Mouse (Mus musculus) limb, embryonic 11.5 days (tissue): ENCODE measurements around the gene Tent5c. TPM values are rescaled to one million over a fixed set of nuclear protein-coding genes. Genes with fewer than 3 reads are reported as not detected.
A peak's percentile ranks its signal among the peaks of the same experiment; 100 is the strongest.
"Not testable (repeated sequence)": the region's sequence is repeated elsewhere in the genome, so short reads cannot be mapped to it uniquely, and the experiment has no call there.

Experiments used
- ATAC-seq: fragments of 200-750 bp; cut with Nextera tagmentation; 2 replicates; pipeline ENCODE4 v1.8.0; 2017; ENCODE audit warnings: low read depth; ENCODE audit not compliant: insufficient number of reproducible peaks, low FRiP score, low TSS enrichment
- DNase-seq: peaks from one replicate; pipeline ENCODE4 v3.0.0-alpha.2; 2015; ENCODE audit warnings: low spot score
- H3K27ac ChIP-seq: fragments of 300-500 bp; sonication (generic); replicated peaks from 2 replicates; pipeline ENCODE4 v1.5.1; 2014; ENCODE audit warnings: low read depth, mild to moderate bottlenecking, low read length
- H3K27me3 ChIP-seq: fragments of 300-500 bp; sonication (generic); 2 replicates; pipeline ENCODE4 v1.6.1; 2014; ENCODE audit warnings: mild to moderate bottlenecking, low read length, mixed read lengths; ENCODE audit not compliant: control insufficient read depth, insufficient read depth
- H3K36me3 ChIP-seq: fragments of 300-500 bp; sonication (generic); 2 replicates; pipeline ENCODE4 v1.6.1; 2014; ENCODE audit warnings: mild to moderate bottlenecking, low read length, moderate library complexity, mixed read lengths; ENCODE audit not compliant: control insufficient read depth, insufficient read depth
- H3K4me1 ChIP-seq: fragments of 300-500 bp; sonication (generic); 2 replicates; pipeline ENCODE4 v1.6.1; 2014; ENCODE audit warnings: low read length, mixed read lengths; ENCODE audit not compliant: control insufficient read depth, insufficient read depth
- H3K4me2 ChIP-seq: fragments of 300-500 bp; sonication (generic); 2 replicates; pipeline ENCODE4 v1.6.1; 2014; ENCODE audit warnings: low read depth, mild to moderate bottlenecking, moderate library complexity; ENCODE audit not compliant: severe bottlenecking
- H3K4me3 ChIP-seq: fragments of 300-500 bp; sonication (generic); 2 replicates; pipeline ENCODE4 v1.5.1; 2014; ENCODE audit warnings: low read depth, low read length
- H3K9ac ChIP-seq: fragments of 300-500 bp; sonication (generic); 2 replicates; pipeline ENCODE4 v1.6.1; 2014; ENCODE audit warnings: mild to moderate bottlenecking, low read length
- H3K9me3 ChIP-seq: fragments of 300-500 bp; sonication (generic); 2 replicates; pipeline ENCODE4 v1.6.1; 2016; ENCODE audit warnings: low read length; ENCODE audit not compliant: control insufficient read depth
- WGBS: fragments of 180-500 bp; shearing (Covaris S2); extraction: QIAGEN DNeasy Blood & Tissue Kit; methylation state at CpG from one replicate; pipeline ENCODE4 v1.1.7; 2014; 5-methylcytosine and 5-hydroxymethylcytosine counted together
- polyA plus RNA-seq: library from polyadenylated mRNA; unstranded; fragments of >200 nt; fragmentation: Nextera tagmentation; extraction: Ambion mirVana; gene quantifications from 2 replicates; pipeline ENCODE4 v1.2.1, GENCODE M21; 2014

Gene Tent5c
- polyA plus RNA-seq, 1 experiment from 2014 or later: 2.7 TPM

- DNase-seq (peak; percentile 50), ATAC-seq (no peak)
- no peaks in the 10 kb centered on the region for H3K4me1 ChIP-seq
- H3K4me2 ChIP-seq: no peak overlapping the region
- no peak overlapping the region for H3K4me3 ChIP-seq
- no peaks in the 10 kb centered on the region for H3K36me3 ChIP-seq
- no peaks in the 10 kb centered on the region for H3K27me3 ChIP-seq
- H3K27ac ChIP-seq: no peak overlapping the region
- H3K9ac ChIP-seq: no peak overlapping the region
- WGBS: 72% methylated on average over 10 of the region's 10 CpGs
- H3K9me3 ChIP-seq: no peaks in the 10 kb centered on the region
Observed at GRCm38 (mm10) chr3:100422392-100423167, 66.5 kb downstream of the Tent5c start.

- no peak for DNase-seq
- no peak overlapping the region for H3K4me3 ChIP-seq
- H3K36me3 ChIP-seq: no peaks in the 10 kb centered on the region
- no peak overlapping the region for H3K4me2 ChIP-seq
- WGBS: 88% methylated on average over 6 of the region's 6 CpGs
- ATAC-seq: no peak
- H3K27ac ChIP-seq: no peak overlapping the region
- H3K9me3 ChIP-seq: no peaks in the 10 kb centered on the region
- no peaks in the 10 kb centered on the region for H3K4me1 ChIP-seq
- H3K27me3 ChIP-seq: no peaks in the 10 kb centered on the region
- H3K9ac ChIP-seq: no peak overlapping the region
Observed at GRCm38 (mm10) chr3:100421354-100421753, 67.8 kb downstream of the Tent5c start.

GRCm38 (mm10) chr3:100420691-100421056 lies 68.5 kb downstream of the Tent5c start:
- Histone ChIP-seq H3K4me3 (no peak overlapping the region), H3K9ac (no peak overlapping the region), H3K9me3 (no peaks in the 10 kb centered on the region), H3K4me2 (no peak overlapping the region), H3K27me3 (no peaks in the 10 kb centered on the region), H3K36me3 (no peaks in the 10 kb centered on the region), H3K4me1 (no peaks in the 10 kb centered on the region), H3K27ac (no peak overlapping the region)
- WGBS: 70% methylated on average over 5 of the region's 5 CpGs
- DNase-seq (no peak), ATAC-seq (no peak)

- Histone ChIP-seq H3K4me1 (no peaks in the 10 kb centered on the region), H3K27me3 (no peaks in the 10 kb centered on the region), H3K4me3 (no peak overlapping the region), H3K9me3 (no peaks in the 10 kb centered on the region), H3K27ac (no peak overlapping the region), H3K36me3 (no peaks in the 10 kb centered on the region), H3K9ac (no peak overlapping the region), H3K4me2 (no peak overlapping the region)
- DNase-seq (no peak), ATAC-seq (no peak)
- 86% methylated on average over 10 of the region's 10 CpGs for WGBS
Observed at GRCm38 (mm10) chr3:100419962-100420690, 69.0 kb downstream of the Tent5c start.

- Histone ChIP-seq H3K36me3 (no peaks in the 10 kb centered on the region), H3K9ac (no peak overlapping the region), H3K27ac (no peak overlapping the region), H3K4me3 (no peak overlapping the region), H3K4me1 (no peaks in the 10 kb centered on the region), H3K27me3 (no peaks in the 10 kb centered on the region), H3K9me3 (no peaks in the 10 kb centered on the region), H3K4me2 (no peak overlapping the region)
- WGBS: 59% methylated on average over 1 of the region's 1 CpGs
- ATAC-seq (no peak), DNase-seq (no peak)
Observed at GRCm38 (mm10) chr3:100418387-100418786, 70.7 kb downstream of the Tent5c start.

GRCm38 (mm10) chr3:100417772-100418311 lies 71.3 kb downstream of the Tent5c start:
- Histone ChIP-seq H3K27ac (no peak overlapping the region), H3K9ac (no peak overlapping the region), H3K36me3 (no peaks in the 10 kb centered on the region), H3K27me3 (no peaks in the 10 kb centered on the region), H3K4me3 (no peak overlapping the region), H3K4me2 (no peak overlapping the region), H3K4me1 (no peaks in the 10 kb centered on the region), H3K9me3 (no peaks in the 10 kb centered on the region)
- no peak for ATAC-seq
- DNase-seq: no peak
- WGBS: 39% methylated on average over 10 of the region's 10 CpGs

GRCm38 (mm10) chr3:100415671-100416070 lies 73.5 kb downstream of the Tent5c start:
- H3K4me3 ChIP-seq: no peak overlapping the region
- ATAC-seq (no peak), DNase-seq (no peak)
- H3K36me3 ChIP-seq: no peaks in the 10 kb centered on the region
- no peaks in the 10 kb centered on the region for H3K4me1 ChIP-seq
- H3K9ac ChIP-seq: no peak overlapping the region
- H3K4me2 ChIP-seq: no peak overlapping the region
- no peaks in the 10 kb centered on the region for H3K9me3 ChIP-seq
- H3K27me3 ChIP-seq: no peaks in the 10 kb centered on the region
- no peak overlapping the region for H3K27ac ChIP-seq
- WGBS: 83% methylated on average over 5 of the region's 5 CpGs

- H3K36me3 ChIP-seq, H3K27ac ChIP-seq, H3K4me2 ChIP-seq, H3K4me3 ChIP-seq, H3K4me1 ChIP-seq, ATAC-seq, H3K9ac ChIP-seq, H3K27me3 ChIP-seq, H3K9me3 ChIP-seq, DNase-seq: not testable (repeated sequence)
- WGBS: 98% methylated on average over 3 of the region's 3 CpGs
Observed at GRCm38 (mm10) chr3:100413586-100413985, 75.5 kb downstream of the Tent5c start.
